Mouse (Mus musculus) lung, adult 2 months (tissue): ENCODE results near the gene Lyve1.

ENCODE experiments used
- CTCF ChIP-seq: fragments of 200-500 bp; IDR thresholded peaks from 2 replicates; pipeline ENCODE4 v1.5.1; 2011; ENCODE audit warnings: mild to moderate bottlenecking, low read length, control low read depth; ENCODE audit not compliant: insufficient read depth
- POLR2A ChIP-seq: fragments of 200-500 bp; IDR thresholded peaks from 2 replicates; pipeline ENCODE4 v1.6.1; 2011; ENCODE audit warnings: low read depth, mild to moderate bottlenecking, control low read depth, low read length, borderline replicate concordance; ENCODE audit errors: extremely low read depth

DNA sequence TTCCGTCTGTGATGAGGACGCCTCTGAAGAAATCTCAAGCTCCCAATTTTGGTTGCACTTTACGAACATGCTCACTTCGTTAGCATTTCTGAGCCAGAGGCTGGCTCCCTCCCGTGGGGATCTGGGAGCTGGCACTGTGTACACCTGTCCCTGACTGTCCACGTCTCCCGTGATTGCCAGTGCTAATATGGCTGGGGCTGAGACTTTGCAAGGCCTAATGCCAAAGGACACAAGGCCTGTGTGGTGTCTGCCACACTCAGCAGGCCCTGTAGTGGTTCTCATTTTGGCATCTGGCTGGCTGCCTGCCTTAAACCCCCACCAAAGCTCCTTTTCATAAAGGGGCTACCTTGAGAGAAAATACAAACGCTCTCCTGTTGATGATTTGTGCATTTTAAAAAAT is 52.0 kb downstream of the Lyve1 start:
- TF ChIP-seq POLR2A (no peak), CTCF (no peak)
